Mouse (Mus musculus): ENCODE data around the gene Igdcc3.
"Not testable (repeated sequence)": the region's sequence is repeated elsewhere in the genome, so short reads cannot be mapped to it uniquely, and the experiment has no call there.

Igdcc3 gene

GRCm38 (mm10) chr9:65207041-65207815 lies 66.2 kb downstream of the Igdcc3 start:
- DNase-seq: peak in 1 of 2 experiments; percentile 11

- peak in 1 of 2 experiments; percentile 7 for DNase-seq
Measured at GRCm38 (mm10) chr9:65208293-65209179, 67.5 kb downstream of the Igdcc3 start.

GRCm38 (mm10) chr9:65211598-65211997 lies 70.6 kb downstream of the Igdcc3 start:
- no peak for DNase-seq

- DNase-seq: peak; percentile 53 to 63
Measured at GRCm38 (mm10) chr9:65214425-65214777, 73.4 kb downstream of the Igdcc3 start.

DNA sequence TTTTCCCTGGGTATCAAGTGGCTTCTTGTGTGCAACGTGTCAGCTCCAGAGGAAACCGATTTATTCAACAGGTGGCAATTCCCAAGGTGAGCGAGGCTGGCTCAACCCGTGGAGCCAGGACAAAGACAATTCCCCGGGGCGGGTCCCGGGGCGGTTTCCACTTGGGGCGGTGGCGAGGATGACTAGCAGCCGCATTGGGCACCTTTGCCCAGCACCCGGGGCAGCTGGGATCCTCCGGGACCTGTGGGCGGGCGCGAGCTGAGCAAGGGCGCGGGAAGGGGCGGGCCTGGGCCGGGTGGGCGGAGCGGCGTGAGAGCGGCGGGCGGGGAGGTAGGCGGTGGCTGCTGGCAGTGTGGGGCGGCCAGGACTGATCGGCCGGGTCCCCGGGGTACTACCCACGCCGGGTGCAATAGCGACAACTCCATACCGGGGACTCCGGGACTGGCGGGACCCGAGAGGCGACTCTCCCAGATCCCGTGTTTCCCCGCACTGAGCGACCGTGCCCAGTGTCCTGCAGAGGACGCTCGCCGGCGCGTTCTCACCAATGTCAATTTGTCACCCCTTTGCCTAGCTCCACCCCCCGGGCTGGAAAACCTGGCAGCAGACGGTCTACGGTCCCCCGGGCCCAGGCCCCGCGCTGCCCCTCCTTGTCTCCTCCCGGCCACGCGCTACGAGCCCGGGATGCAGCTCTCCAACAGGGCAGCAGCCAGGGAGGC lies 73.9 kb downstream of the Igdcc3 start:
- DNase-seq: peak; percentile 91

GRCm38 (mm10) chr9:65215494-65216126 lies 74.6 kb downstream of the Igdcc3 start:
- DNase-seq: no peak

GRCm38 (mm10) chr9:65216972-65217371 lies 76.0 kb downstream of the Igdcc3 start:
- no peak for DNase-seq

DNA sequence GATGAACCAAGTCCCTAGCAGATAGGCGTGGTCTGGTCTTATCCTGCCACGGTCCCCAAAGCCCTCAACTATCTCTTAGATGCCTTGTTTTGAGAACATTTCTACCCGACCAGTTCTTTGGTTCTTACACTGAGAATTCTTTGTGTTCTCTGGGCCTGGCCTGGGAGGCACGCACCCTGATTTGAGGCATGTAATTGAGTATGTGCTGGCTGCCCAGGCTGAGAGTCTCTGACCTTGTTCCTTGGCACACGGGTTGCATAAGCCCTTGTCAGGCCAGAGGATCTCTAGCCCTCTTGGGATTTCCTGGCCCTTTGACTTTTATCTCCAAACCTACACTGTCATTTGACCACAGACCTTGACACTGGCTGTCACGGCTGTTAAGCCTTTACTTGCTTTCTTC lies 76.7 kb downstream of the Igdcc3 start:
- no peak for DNase-seq

DNA sequence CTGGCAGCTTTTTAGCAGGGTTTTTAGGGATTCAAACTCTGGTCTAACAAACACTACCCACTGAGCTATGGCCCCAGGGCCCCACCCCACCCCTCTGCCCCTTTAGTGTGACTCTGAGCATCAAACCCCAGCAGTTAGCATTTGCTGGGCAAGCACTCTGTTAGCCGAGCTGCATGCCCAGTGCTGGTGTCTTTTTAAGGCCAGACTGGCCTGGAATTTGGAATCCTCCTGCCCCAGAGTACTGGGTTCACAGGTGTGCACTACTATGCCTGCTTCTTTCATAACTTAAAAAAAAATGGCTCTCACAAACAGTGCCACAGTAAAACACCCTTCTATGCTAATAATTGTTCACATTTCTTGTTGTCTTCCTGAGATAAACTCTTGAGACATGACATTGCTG lies 77.9 kb downstream of the Igdcc3 start:
- no peak for DNase-seq

GRCm38 (mm10) chr9:65220398-65220797 lies 79.4 kb downstream of the Igdcc3 start:
- not testable (repeated sequence) for DNase-seq

GRCm38 (mm10) chr9:65223927-65224326 lies 82.9 kb downstream of the Igdcc3 start:
- DNase-seq: no peak

DNA sequence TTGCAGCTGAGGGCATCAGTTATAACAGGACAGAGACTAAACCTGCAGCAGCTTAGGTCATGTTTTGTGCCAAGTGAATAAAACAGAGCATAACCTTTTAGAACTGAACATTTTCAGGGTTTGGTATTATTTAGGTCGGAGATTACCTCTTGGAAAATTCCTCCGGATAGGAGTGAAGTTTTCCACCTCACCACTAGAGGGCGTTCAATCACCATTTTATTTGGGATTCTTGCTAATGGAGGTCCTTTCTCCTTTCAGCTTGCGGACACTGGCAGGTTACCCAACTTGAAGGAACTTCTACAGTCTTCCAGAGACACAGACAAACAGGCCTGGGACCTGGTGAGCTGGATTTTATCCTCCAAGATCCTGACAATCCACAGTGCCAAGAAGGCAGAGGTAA lies 84.8 kb downstream of the Igdcc3 start:
- DNase-seq: peak in 1 of 2 experiments; percentile 56

GRCm38 (mm10) chr9:65230250-65230649 lies 89.3 kb downstream of the Igdcc3 start:
- DNase-seq: no peak

DNA sequence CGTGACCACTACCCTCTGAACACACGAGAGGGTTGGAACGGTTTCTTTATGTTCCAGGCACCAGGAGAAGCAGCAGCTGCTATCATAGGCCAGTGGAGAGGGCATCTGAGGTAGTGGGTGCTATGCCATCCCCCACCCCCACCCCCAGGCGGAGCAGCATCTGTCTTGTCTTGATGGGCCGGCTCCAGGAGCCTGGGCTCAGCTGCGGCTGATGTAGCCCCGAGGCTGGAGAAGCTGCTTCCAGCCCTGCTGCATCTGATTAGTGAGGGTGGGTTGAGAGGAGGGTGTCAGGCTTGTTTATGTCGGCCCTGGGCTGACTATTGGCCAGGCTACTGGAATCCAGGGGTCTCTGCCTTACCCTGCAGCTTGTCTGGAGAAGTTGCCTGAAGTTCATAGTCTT lies 90.3 kb downstream of the Igdcc3 start:
- no peak for DNase-seq

DNA sequence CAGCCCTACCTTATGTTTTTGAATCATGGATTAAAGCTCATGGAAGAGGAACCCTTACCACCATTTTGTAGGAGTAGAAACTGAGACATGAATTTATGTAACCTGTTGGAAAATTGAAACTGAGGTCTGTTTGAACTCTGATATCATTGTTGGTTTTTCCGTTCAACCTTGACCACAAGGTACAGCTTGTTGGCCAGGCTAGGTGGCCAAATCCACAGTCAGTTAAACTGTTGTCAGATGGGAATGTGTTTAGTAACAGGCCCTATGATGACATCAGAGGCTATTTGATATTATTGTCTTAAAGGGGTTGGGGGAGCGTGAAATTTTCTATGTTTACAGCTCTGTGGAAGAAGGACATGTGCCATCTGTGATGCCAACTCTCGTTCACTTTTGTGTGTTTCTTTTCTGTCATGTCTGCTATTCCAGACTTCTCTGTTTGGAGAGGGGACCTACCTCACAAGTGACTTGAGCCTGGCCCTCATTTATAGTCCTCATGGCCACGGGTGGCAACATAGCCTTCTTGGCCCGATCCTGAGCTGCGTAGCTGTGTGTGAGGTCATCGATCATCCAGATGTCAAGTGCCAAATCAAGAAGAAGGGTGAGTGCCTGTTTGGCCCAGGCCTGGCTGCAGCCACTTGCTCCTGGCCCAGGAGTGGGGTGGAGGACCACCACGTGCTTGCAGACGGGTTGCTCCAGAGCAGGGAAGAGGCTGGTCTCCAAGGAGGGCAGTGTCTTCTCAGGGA lies 92.4 kb downstream of the Igdcc3 start:
- no peak for DNase-seq

DNA sequence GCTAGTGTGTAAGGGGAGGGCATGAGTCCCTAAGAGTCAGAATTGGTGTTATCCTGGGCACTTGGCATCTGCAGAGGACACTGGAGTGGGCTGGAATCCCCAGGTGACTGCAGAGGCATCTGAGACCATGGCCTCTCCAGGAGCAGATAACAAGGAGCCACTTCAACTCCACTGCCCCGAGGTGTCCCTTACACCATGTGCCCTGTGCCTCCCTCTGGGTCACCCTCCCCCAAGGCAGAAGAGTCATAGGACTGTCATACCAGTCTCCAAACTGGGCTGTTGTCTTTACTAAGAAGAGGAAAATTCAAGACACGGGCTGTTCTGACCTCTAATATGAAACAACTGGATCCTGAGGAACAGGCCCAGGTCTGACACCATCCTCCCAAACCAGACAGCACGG lies 93.7 kb downstream of the Igdcc3 start:
- DNase-seq: no peak
